Mouse (Mus musculus) CD8-positive naive resting alpha-beta T cell, adult 2 months (primary cell): ENCODE data around the gene Vps13a.
A peak's percentile ranks its signal among the peaks of the same experiment; 100 is the strongest.
"Not testable (repeated sequence)": the region's sequence is repeated elsewhere in the genome, so short reads cannot be mapped to it uniquely, and the experiment has no call there.

Source experiments
- DNase-seq, 2 experiments: peaks; one replicate each; pipeline ENCODE4 v3.0.0; 2022; ENCODE audit warnings: low read depth in 2 of 2, low spot score in 2 of 2

Gene Vps13a

GRCm38 (mm10) chr19:16780790-16781384 is at the start of gene Vps13a:
Vps13a (minus strand) TSS chr19:16780933.
- DNase-seq: peak; percentile 87 to 93

DNA sequence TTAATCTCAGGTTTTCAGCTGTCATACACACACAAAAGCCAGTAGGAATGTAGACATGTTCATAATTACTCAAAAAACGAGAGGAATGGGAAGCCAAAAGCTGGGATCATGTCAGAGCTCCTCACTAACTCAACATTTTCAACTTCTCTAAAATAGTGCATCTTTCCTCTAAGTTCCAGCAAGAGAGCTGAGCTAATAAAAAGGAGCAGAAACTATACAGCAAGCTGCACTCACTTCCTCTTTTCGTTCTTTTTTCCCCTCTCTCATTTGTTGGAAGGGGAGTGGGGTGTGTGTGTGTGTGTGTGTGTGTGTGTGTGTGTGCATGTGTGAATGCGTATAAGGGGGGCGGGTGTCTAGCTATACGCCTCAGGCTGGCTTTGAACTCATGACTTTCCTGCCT is 46.9 kb upstream of the Vps13a start:
- DNase-seq: no peak

DNA sequence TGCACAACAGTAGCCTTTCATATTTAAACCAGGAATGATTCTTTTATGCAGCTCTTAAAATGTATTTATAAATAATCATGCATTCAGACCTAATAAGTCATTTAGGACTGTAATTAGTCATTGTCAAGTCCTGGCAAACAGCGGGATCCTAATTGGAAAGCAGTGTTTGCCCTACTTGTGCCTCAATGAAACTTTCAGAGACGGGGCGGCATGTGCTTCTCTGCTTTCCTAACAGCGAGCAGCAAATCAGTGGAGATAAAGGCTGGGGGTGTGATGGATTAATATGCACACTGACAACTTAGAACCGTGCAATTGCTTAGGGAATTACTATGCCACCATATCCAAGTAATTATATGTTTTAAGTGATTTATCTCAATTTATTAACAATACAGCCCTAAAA is 44.5 kb upstream of the Vps13a start:
- no peak for DNase-seq

- DNase-seq: no peak
Measured at GRCm38 (mm10) chr19:16814848-16815247, 34.1 kb upstream of the Vps13a start.

- no peak for DNase-seq
Measured at GRCm38 (mm10) chr19:16813306-16813705, 32.6 kb upstream of the Vps13a start.

DNA sequence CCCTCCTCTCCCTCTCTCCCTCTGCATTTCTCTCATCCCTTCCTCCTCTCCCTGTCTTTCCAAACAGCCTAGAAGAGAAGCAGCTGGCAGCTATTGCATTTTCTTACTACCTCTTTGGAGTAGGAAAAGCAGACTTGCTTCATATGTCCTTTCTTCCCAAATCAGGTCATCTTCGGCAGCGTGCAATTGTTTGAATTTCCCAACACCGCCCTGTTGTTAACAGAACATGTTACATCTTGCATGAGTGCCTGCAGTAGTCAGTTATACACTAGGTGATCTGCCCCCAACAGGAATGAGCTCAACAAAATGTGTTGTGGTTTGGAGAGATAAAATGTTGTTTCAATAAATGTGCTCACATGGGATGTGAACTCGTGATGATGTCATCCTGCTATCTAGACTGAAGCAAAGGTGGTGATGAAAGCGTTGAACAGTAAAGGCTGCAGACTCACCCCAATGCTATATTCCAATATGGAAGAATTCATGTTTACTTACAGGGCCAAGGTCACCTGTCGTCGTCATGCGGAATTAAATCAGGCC is 31.4 kb upstream of the Vps13a start:
- DNase-seq: no peak

DNA sequence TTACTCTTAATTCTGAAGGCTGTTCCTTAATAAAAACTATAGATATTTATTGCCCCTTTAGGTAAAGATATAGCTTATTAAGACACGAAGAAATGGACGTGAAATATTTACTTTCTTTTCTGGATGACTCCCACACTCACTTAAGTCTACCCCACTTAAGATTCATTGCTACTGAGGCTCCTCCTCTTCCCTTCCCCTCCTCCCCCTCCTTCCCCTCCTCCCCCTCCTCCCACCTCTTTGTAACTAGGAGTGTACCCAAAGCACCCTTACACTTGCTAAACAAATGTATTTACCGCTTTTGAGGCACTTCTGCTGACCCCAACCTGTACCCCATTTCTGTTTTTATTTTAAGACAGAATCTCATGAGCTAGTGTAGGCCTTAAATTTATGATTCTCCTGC is 24.4 kb upstream of the Vps13a start:
- no peak for DNase-seq

DNA sequence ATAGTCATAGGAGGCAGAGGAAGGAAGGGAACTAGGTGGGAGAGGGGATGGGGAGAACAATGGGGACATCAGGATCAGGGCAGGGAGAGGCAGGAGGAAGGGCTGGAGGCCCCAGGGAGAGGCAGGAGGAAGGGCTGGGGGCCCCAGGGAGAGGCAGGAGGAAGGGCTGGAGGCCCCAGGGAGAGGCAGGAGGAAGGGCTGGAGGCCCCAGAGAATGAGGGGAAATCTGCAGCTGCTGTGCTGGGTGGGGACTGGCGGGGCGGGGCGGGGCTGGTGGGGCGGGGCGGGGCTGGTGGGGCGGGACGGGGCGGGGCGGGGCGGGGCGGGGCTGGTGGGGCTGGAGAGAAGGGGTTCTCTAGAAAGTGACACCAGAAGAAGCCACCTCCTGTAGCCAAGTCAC is 23.8 kb upstream of the Vps13a start:
- DNase-seq: no peak

DNA sequence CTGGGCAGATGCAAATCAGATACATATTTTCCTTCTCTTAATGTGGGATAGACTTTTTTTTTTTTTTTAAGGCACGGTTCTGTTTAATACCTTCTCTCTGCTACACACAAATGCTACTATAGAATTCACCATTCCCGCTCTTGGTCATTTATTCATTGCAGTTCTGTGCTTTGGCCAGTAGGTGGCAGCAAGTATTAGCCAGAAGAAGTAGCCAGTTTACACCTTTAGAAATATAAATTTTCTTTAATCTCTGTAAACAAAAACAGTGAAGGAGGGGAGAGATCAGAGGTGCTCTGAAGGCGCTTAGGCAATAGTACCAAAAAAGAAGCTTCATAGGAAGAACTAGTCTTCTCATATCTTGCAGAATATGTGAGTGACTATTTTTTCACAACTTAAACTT is 22.0 kb upstream of the Vps13a start:
- peak; percentile 35 to 46 for DNase-seq

- no peak for DNase-seq
Measured at GRCm38 (mm10) chr19:16802123-16802522, 21.4 kb upstream of the Vps13a start.

GRCm38 (mm10) chr19:16797923-16798322 is 17.2 kb upstream of the Vps13a start:
- no peak for DNase-seq

DNA sequence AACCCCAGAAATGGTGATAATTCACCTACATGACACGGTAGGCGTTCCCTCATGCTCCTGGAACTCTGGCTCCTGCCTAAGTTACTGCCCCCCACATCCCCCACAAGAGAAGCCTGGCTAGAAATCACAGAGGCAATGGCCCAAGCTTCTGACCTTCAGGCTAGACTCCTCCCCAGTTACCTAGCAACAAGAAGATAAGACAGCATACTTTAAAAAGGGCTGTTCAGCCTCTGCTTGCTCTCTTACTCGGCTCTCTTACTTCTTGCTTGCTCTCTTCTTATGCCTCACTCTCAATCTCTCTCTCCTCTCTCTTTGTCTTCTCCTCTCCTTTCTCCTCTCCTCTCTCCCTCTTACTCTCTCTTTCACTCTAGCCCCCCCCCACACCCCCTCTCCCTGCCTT is 13.8 kb upstream of the Vps13a start:
- DNase-seq: not testable (repeated sequence)

GRCm38 (mm10) chr19:16789930-16790329 is 9.2 kb upstream of the Vps13a start:
- DNase-seq: no peak

DNA sequence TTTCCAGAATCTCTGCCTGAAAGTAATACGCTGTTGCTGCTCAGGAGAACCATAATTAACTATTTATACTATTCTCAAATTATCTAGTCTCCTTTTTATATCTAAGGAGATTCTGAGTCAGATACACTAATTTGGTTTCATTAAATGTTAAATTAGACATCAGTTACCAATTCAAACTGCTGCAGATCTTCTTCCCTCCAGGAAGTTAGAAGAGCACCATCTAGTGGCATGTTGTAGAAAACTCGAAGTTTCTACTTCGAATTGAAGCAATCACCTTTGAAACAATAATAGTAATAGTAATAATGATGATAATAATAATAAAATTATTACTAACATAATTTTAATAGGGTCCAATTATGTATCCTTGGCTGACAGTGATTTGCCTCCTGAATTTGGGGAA is 4.1 kb upstream of the Vps13a start:
- DNase-seq: no peak

- DNase-seq: peak in 1 of 2 experiments; percentile 15
Measured at GRCm38 (mm10) chr19:16781406-16782019, 780 bp upstream of the Vps13a start.

GRCm38 (mm10) chr19:16780251-16780783 is 416 bp downstream of the Vps13a start:
- peak; percentile 12 to 14 for DNase-seq

DNA sequence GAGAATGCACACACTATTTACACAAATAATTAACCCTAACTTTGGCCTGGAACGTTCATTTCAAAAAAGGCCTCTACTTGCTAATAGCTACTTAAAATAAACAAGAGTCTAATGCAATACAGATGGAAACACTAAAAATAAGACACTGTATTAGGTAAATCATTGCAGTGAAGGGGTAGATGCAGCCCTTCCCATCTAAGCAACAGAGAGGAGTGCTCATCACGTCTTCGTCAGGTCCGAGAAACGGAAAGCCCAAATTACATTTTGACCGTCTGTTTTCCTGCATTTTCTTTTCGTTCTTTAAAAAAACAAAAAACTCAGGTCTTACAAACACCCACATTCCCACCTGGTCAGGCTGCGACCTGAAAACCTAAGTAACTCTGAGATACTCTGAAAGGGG is 947 bp downstream of the Vps13a start:
- no peak for DNase-seq

- DNase-seq: no peak
Measured at GRCm38 (mm10) chr19:16779281-16779680, 1.5 kb downstream of the Vps13a start.

- no peak for DNase-seq
Measured at GRCm38 (mm10) chr19:16778578-16778977, 2.2 kb downstream of the Vps13a start.

- no peak for DNase-seq
Measured at GRCm38 (mm10) chr19:16777901-16778300, 2.8 kb downstream of the Vps13a start.

- DNase-seq: not testable (repeated sequence)
Measured at GRCm38 (mm10) chr19:16777391-16777790, 3.3 kb downstream of the Vps13a start.

DNA sequence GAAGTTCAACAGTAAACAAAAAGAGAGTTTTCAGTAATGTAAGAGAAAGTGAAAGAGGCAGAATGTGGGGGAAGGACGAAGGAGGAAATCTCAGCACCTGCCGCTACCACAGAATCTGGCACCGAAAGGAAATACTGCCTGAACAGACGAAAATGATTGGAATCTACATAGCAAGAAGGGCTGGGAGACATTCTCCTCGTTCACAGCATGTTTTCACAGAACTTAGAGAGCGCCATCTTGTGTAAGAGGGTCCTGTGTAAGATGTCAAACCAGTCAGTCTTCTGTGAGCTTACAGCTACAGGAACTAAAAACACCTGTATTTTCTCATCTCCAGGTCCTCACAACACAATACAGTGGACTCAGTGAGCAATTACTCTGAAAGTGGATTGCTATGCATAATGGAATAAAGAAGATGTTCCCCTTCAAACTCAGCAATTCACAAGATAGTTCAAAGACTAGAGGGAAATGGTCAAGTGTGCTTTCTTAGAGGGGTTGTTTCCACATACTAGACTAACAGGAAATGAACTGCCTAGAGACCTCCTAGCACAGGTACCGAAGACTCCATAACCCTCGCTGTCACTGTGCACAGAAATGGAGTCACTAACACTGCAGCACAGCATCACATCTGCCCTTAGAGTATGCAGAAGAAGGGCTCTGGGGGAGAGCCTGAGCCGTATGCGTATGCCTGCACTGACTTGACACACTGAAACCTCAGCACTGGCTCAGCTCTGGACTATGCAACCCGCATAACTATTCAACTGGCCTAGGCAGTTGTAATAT is 7.3 kb downstream of the Vps13a start:
- peak in 1 of 2 experiments; percentile 34 for DNase-seq
